Mouse (Mus musculus) liver, adult 2 months (tissue): ENCODE results near the gene Vps35l.

Experiments used
- CTCF ChIP-seq: fragments of 200-500 bp; IDR thresholded peaks from 2 replicates; pipeline ENCODE4 v1.5.1; 2011; ENCODE audit warnings: low read depth, low read length, control low read depth
- POLR2A ChIP-seq: fragments of 200-500 bp; IDR thresholded peaks from 2 replicates; pipeline ENCODE4 v1.6.1; 2011; ENCODE audit warnings: low read length, control low read depth; ENCODE audit not compliant: insufficient read depth; ENCODE audit errors: extremely low read depth

DNA sequence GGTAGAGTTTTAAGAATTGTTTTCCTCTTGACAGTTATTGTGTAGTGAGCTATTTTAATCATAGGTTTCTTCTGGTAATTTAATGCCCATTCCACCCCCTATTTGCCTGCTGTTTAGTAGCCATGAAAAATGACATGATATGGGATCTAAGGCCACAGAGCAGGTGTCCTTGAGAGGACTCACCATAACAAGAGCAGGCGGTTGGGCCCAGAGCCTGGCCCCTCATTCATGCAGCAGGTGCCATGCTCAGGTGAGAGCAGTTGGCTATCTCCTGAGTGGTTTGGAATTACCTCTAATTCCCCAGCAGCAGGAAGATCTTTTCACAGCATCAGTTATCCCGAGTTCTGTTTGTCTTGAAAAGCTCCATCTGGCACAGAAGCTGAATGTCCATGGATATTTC lies 14.6 kb upstream of the Vps35l start:
- TF ChIP-seq CTCF (no peak), POLR2A (no peak)
